Mouse (Mus musculus) brain, embryonic 14.5 days (tissue): ENCODE results near the gene Mapk10.

ENCODE experiments used
- CTCF ChIP-seq: fragments of 200-500 bp; IDR thresholded peaks from 2 replicates; pipeline ENCODE4 v1.5.1; 2012; ENCODE audit warnings: inconsistent platforms, mild to moderate bottlenecking, moderate library complexity, borderline replicate concordance; ENCODE audit not compliant: insufficient read depth, insufficient read length; ENCODE audit errors: extremely low read depth
- POLR2A ChIP-seq: fragments of 200-500 bp; IDR thresholded peaks from 2 replicates; pipeline ENCODE4 v1.6.1; 2012; ENCODE audit warnings: mild to moderate bottlenecking, inconsistent platforms, borderline replicate concordance; ENCODE audit not compliant: poor library complexity, insufficient read depth, insufficient read length, severe bottlenecking; ENCODE audit errors: extremely low read depth

DNA sequence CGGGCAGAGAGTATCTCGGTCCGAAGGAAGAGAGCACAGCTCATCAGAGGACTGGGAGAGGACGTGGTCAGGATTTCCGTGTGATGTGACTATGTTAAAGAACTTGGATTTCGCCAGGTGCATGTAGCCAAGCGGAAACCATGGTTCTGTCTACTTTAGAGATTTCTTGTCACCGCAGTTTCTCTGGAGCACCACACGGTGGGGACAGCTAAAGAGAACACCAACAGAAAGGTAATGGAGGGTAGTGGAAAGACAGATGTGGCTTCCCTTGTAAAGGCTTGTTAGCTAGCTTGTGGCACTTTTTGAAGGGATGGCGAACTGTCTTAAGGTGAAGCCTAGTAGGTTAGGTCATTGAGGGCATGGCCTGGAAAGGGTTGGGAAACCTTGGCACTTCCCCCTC is 29.5 kb downstream of the Mapk10 start:
- TF ChIP-seq POLR2A (no peak), CTCF (no peak)
